Mouse (Mus musculus): ENCODE measurements around the gene Slc22a12. TPM values are rescaled to one million over a fixed set of nuclear protein-coding genes. Genes with fewer than 3 reads are reported as not detected.
A peak's percentile ranks its signal among the peaks of the same experiment; 100 is the strongest.

Slc22a12 gene
- polyA plus RNA-seq, 1 experiment from 2014 or later, result not detected

- 0 out of 2 replicates have a peak overlapping the region, but pooled peaks have one; percentile 20 for H3K9ac ChIP-seq (replicated peaks)
- H3K4me3 ChIP-seq, result no peak overlapping the region
- 0 out of 2 replicates have a peak, but pooled peaks have one; percentile 35 for ATAC-seq (ENCODE audit: low FRiP score, low read depth)
- 61% methylated on average over 14 of the region's 14 CpGs for WGBS
- peaks cover 48% of the 10 kb centered on the region for H3K4me1 ChIP-seq
- no peaks in the 10 kb centered on the region for H3K9me3 ChIP-seq
- peak overlapping the region; percentile 36 for H3K27ac ChIP-seq (replicated peaks)
- peak overlapping the region; percentile 29 for H3K4me2 ChIP-seq (replicated peaks)
- peaks cover 19% of the 10 kb centered on the region for H3K36me3 ChIP-seq
- H3K27me3 ChIP-seq, result no peaks in the 10 kb centered on the region
Measured at GRCm38 (mm10) chr19:6529265-6529985, 13.4 kb downstream of the Slc22a12 start.

- ATAC-seq (ENCODE audit: low FRiP score, low read depth), result no peak
- peaks cover 38% of the 10 kb centered on the region for H3K4me1 ChIP-seq
- H3K9me3 ChIP-seq, result no peaks in the 10 kb centered on the region
- WGBS, result 82% methylated on average over 17 of the region's 17 CpGs
- H3K36me3 ChIP-seq, result peaks cover 28% of the 10 kb centered on the region
- H3K4me3 ChIP-seq, result no peak overlapping the region
- H3K4me2 ChIP-seq (replicated peaks), result no peak overlapping the region
- no peak overlapping the region for H3K9ac ChIP-seq (replicated peaks)
- 0 out of 2 replicates have a peak overlapping the region, but pooled peaks have one; percentile 36 for H3K27ac ChIP-seq (replicated peaks)
- H3K27me3 ChIP-seq, result no peaks in the 10 kb centered on the region
Measured at GRCm38 (mm10) chr19:6527839-6528531, 14.8 kb downstream of the Slc22a12 start.

- no peak overlapping the region for H3K4me3 ChIP-seq
- no peak overlapping the region for H3K9ac ChIP-seq (replicated peaks)
- peaks cover 33% of the 10 kb centered on the region for H3K4me1 ChIP-seq
- ATAC-seq (ENCODE audit: low FRiP score, low read depth), result no peak
- peaks cover 33% of the 10 kb centered on the region for H3K36me3 ChIP-seq
- H3K27me3 ChIP-seq, result no peaks in the 10 kb centered on the region
- WGBS, result 95% methylated on average over 3 of the region's 3 CpGs
- H3K4me2 ChIP-seq (replicated peaks), result no peak overlapping the region
- H3K9me3 ChIP-seq, result no peaks in the 10 kb centered on the region
- H3K27ac ChIP-seq (replicated peaks), result no peak overlapping the region
Measured at GRCm38 (mm10) chr19:6527439-6527838, 15.4 kb downstream of the Slc22a12 start.

- ATAC-seq (ENCODE audit: low FRiP score, low read depth), result no peak
- Histone ChIP-seq H3K4me2 (replicated peaks) (no peak overlapping the region), H3K9me3 (no peaks in the 10 kb centered on the region), H3K36me3 (peaks cover 47% of the 10 kb centered on the region), H3K9ac (replicated peaks) (no peak overlapping the region), H3K4me3 (no peak overlapping the region), H3K27me3 (no peaks in the 10 kb centered on the region), H3K27ac (replicated peaks) (no peak overlapping the region), H3K4me1 (peaks cover 18% of the 10 kb centered on the region)
- 94% methylated on average over 9 of the region's 9 CpGs for WGBS
Measured at GRCm38 (mm10) chr19:6526010-6526409, 16.8 kb downstream of the Slc22a12 start.

GRCm38 (mm10) chr19:6525023-6525422, 17.8 kb downstream of the Slc22a12 start:
- no peaks in the 10 kb centered on the region for H3K27me3 ChIP-seq
- no peak overlapping the region for H3K4me3 ChIP-seq
- H3K36me3 ChIP-seq, result peaks cover 56% of the 10 kb centered on the region
- H3K4me1 ChIP-seq, result peaks cover 11% of the 10 kb centered on the region
- H3K9me3 ChIP-seq, result no peaks in the 10 kb centered on the region
- 88% methylated on average over 4 of the region's 4 CpGs for WGBS
- H3K4me2 ChIP-seq (replicated peaks), result no peak overlapping the region
- ATAC-seq (ENCODE audit: low FRiP score, low read depth), result no peak
- H3K27ac ChIP-seq (replicated peaks), result no peak overlapping the region
- H3K9ac ChIP-seq (replicated peaks), result no peak overlapping the region

- H3K36me3 ChIP-seq, result peaks cover 72% of the 10 kb centered on the region
- 95% methylated on average over 14 of the region's 14 CpGs for WGBS
Measured at GRCm38 (mm10) chr19:6522289-6522688, 20.5 kb downstream of the Slc22a12 start.

GRCm38 (mm10) chr19:6521630-6522029, 21.2 kb downstream of the Slc22a12 start:
- Histone ChIP-seq H3K4me1 (peaks cover 28% of the 10 kb centered on the region), H3K9ac (replicated peaks) (no peak overlapping the region), H3K27me3 (no peaks in the 10 kb centered on the region), H3K36me3 (peaks cover 74% of the 10 kb centered on the region), H3K4me2 (replicated peaks) (no peak overlapping the region), H3K4me3 (no peak overlapping the region), H3K27ac (replicated peaks) (no peak overlapping the region), H3K9me3 (no peaks in the 10 kb centered on the region)
- 85% methylated on average over 3 of the region's 3 CpGs for WGBS
- ATAC-seq (ENCODE audit: low FRiP score, low read depth), result no peak

More at GRCm38 (mm10) chr19:6522289-6522688, 20.5 kb downstream of the Slc22a12 start:
- H3K27me3 ChIP-seq, result no peaks in the 10 kb centered on the region
- no peak overlapping the region for H3K9ac ChIP-seq (replicated peaks)
- H3K9me3 ChIP-seq, result no peaks in the 10 kb centered on the region
- no peak overlapping the region for H3K4me3 ChIP-seq
- peaks cover 27% of the 10 kb centered on the region for H3K4me1 ChIP-seq
- no peak for ATAC-seq (ENCODE audit: low FRiP score, low read depth)
- no peak overlapping the region for H3K27ac ChIP-seq (replicated peaks)
- H3K4me2 ChIP-seq (replicated peaks), result no peak overlapping the region

GRCm38 (mm10) chr19:6519483-6519882, 23.3 kb downstream of the Slc22a12 start:
- peaks cover 75% of the 10 kb centered on the region for H3K36me3 ChIP-seq
- H3K4me3 ChIP-seq, result no peak overlapping the region
- H3K27me3 ChIP-seq, result no peaks in the 10 kb centered on the region
- WGBS, result 44% methylated on average over 2 of the region's 2 CpGs
- H3K4me2 ChIP-seq (replicated peaks), result no peak overlapping the region
- no peaks in the 10 kb centered on the region for H3K9me3 ChIP-seq
- ATAC-seq (ENCODE audit: low FRiP score, low read depth), result peak; percentile 21
- peak overlapping the region; percentile 75 for H3K27ac ChIP-seq (replicated peaks)
- H3K9ac ChIP-seq (replicated peaks), result no peak overlapping the region
- H3K4me1 ChIP-seq, result peaks cover 37% of the 10 kb centered on the region

GRCm38 (mm10) chr19:6518601-6519000, 24.2 kb downstream of the Slc22a12 start:
- peaks cover 75% of the 10 kb centered on the region for H3K36me3 ChIP-seq
- peak overlapping the region; percentile 27 for H3K4me2 ChIP-seq (replicated peaks)
- H3K4me3 ChIP-seq, result no peak overlapping the region
- peak overlapping the region; percentile 75 for H3K27ac ChIP-seq (replicated peaks)
- no peak overlapping the region for H3K9ac ChIP-seq (replicated peaks)
- no peaks in the 10 kb centered on the region for H3K9me3 ChIP-seq
- peak; percentile 53 for ATAC-seq (ENCODE audit: low FRiP score, low read depth)
- H3K4me1 ChIP-seq, result peaks cover 46% of the 10 kb centered on the region
- 17% methylated on average over 5 of the region's 5 CpGs for WGBS
- no peaks in the 10 kb centered on the region for H3K27me3 ChIP-seq

- H3K9ac ChIP-seq (replicated peaks), result no peak overlapping the region
- H3K36me3 ChIP-seq, result peaks cover 52% of the 10 kb centered on the region
- no peaks in the 10 kb centered on the region for H3K27me3 ChIP-seq
- no peaks in the 10 kb centered on the region for H3K9me3 ChIP-seq
- H3K4me2 ChIP-seq (replicated peaks), result no peak overlapping the region
- 52% methylated on average over 8 of the region's 8 CpGs for WGBS
- H3K4me1 ChIP-seq, result peaks cover 61% of the 10 kb centered on the region
- no peak overlapping the region for H3K4me3 ChIP-seq
- no peak overlapping the region; the same call in 1 of the 2 replicates for H3K27ac ChIP-seq (replicated peaks)
- no peak for ATAC-seq (ENCODE audit: low FRiP score, low read depth)
Measured at GRCm38 (mm10) chr19:6516153-6516552, 26.7 kb downstream of the Slc22a12 start.

- no peaks in the 10 kb centered on the region for H3K27me3 ChIP-seq
- H3K9ac ChIP-seq (replicated peaks), result no peak overlapping the region
- no peak overlapping the region for H3K4me2 ChIP-seq (replicated peaks)
- H3K4me3 ChIP-seq, result no peak overlapping the region
- peaks cover 52% of the 10 kb centered on the region for H3K36me3 ChIP-seq
- WGBS, result 74% methylated on average over 5 of the region's 5 CpGs
- H3K4me1 ChIP-seq, result peaks cover 61% of the 10 kb centered on the region
- H3K27ac ChIP-seq (replicated peaks), result no peak overlapping the region
- no peaks in the 10 kb centered on the region for H3K9me3 ChIP-seq
- no peak for ATAC-seq (ENCODE audit: low FRiP score, low read depth)
Measured at GRCm38 (mm10) chr19:6515448-6515847, 27.4 kb downstream of the Slc22a12 start.

GRCm38 (mm10) chr19:6514940-6515339, 27.9 kb downstream of the Slc22a12 start:
- Histone ChIP-seq H3K9ac (replicated peaks) (no peak overlapping the region), H3K4me1 (peaks cover 60% of the 10 kb centered on the region), H3K36me3 (peaks cover 48% of the 10 kb centered on the region)

More at GRCm38 (mm10) chr19:6514940-6515339, 27.9 kb downstream of the Slc22a12 start:
- 76% methylated on average over 6 of the region's 6 CpGs for WGBS
- Histone ChIP-seq H3K4me2 (replicated peaks) (no peak overlapping the region), H3K4me3 (no peak overlapping the region), H3K27ac (replicated peaks) (no peak overlapping the region), H3K27me3 (no peaks in the 10 kb centered on the region), H3K9me3 (no peaks in the 10 kb centered on the region)
- no peak for ATAC-seq (ENCODE audit: low FRiP score, low read depth)
